Mouse (Mus musculus) forebrain, embryonic 10.5 days (tissue): ENCODE results near the gene Pum2. TPM values are rescaled to one million over a fixed set of nuclear protein-coding genes. Genes with fewer than 3 reads are reported as not detected.

Experiments used
- DNase-seq: peaks from one replicate; pipeline ENCODE4 v3.0.0-alpha.2; 2017; ENCODE audit warnings: low spot score; ENCODE audit errors: extremely low spot score
- H3K27ac ChIP-seq: fragments of 300-500 bp; sonication (generic); 2 replicates; pipeline ENCODE4 v1.5.1; 2016; ENCODE audit warnings: mild to moderate bottlenecking
- H3K27me3 ChIP-seq: fragments of 300-500 bp; sonication (generic); 2 replicates; pipeline ENCODE4 v1.6.1; 2016; ENCODE audit warnings: mild to moderate bottlenecking; ENCODE audit not compliant: poor library complexity, severe bottlenecking
- H3K36me3 ChIP-seq: fragments of 300-500 bp; sonication (generic); replicated peaks from 2 replicates; pipeline ENCODE4 v1.6.1; 2016; ENCODE audit warnings: mild to moderate bottlenecking, moderate library complexity
- H3K4me1 ChIP-seq: fragments of 300-500 bp; sonication (generic); 2 replicates; pipeline ENCODE4 v1.6.1; 2016
- H3K4me3 ChIP-seq: fragments of 300-500 bp; sonication (generic); 2 replicates; pipeline ENCODE4 v1.5.1; 2016; ENCODE audit warnings: mild to moderate bottlenecking, moderate library complexity
- H3K9me3 ChIP-seq: fragments of 300-500 bp; sonication (generic); 2 replicates; pipeline ENCODE4 v1.6.1; 2016; ENCODE audit warnings: mild to moderate bottlenecking, moderate library complexity
- WGBS: fragments of 180-500 bp; shearing (Covaris S2); methylation state at CpG from one replicate; pipeline ENCODE4 v1.1.7; 2016; 5-methylcytosine and 5-hydroxymethylcytosine counted together
- polyA plus RNA-seq: library from polyadenylated mRNA; unstranded; fragments of >200 nt; fragmentation: Nextera tagmentation; extraction: Ambion mirVana; gene quantifications from 2 replicates; pipeline ENCODE4 v1.2.1, GENCODE M21; 2016

The Pum2 gene
- polyA plus RNA-seq, 1 experiment from 2014 or later, result 76.2 TPM

DNA sequence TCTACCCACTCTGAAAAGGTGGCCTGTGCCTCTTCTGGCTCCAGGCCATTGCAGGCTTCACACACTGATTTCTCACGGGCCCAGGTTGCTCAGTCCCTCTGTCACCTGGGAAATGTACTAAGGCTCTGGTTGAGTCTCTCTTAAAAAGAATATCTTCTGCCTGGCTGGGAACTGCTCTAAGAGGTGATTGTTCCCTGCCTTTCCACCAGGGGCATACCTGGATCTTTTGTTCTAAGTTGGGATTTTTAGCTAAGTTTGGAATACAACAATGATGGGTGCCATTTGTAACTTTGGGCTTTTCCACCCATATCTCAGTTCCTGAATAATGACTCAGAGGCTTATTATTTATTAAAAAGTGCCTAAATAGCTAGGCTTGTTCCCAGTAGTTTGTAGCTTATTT, 53.0 kb downstream of the Pum2 start:
- Histone ChIP-seq H3K27ac (no peak overlapping the region), H3K9me3 (no peaks in the 10 kb centered on the region), H3K27me3 (no peaks in the 10 kb centered on the region), H3K36me3 (peaks cover 98% of the 10 kb centered on the region), H3K4me3 (no peak overlapping the region), H3K4me1 (no peaks in the 10 kb centered on the region)
- no peak for DNase-seq
- WGBS, result 73% methylated on average over 1 of the region's 1 CpGs

DNA sequence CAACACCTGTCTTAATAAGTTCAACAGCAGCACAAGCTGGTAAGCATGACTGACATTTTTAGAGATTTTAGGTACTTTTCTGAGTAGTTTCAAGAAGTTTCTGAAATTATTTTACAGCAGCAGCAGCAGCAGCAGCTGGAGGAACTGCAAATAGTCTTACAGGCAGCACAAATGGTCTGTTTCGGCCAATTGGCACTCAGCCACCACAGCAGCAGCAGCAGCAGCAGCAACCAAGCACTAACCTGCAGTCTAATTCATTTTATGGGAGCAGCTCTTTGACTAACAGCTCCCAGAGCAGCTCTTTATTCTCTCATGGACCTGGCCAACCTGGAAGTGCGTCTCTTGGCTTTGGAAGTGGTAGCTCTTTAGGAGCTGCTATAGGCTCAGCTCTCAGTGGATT, 54.8 kb downstream of the Pum2 start:
- Histone ChIP-seq H3K4me3 (no peak overlapping the region), H3K27me3 (no peaks in the 10 kb centered on the region), H3K27ac (no peak overlapping the region), H3K9me3 (no peaks in the 10 kb centered on the region), H3K36me3 (peaks cover 98% of the 10 kb centered on the region), H3K4me1 (no peaks in the 10 kb centered on the region)
- DNase-seq, result no peak
- 95% methylated on average over 2 of the region's 2 CpGs for WGBS

DNA sequence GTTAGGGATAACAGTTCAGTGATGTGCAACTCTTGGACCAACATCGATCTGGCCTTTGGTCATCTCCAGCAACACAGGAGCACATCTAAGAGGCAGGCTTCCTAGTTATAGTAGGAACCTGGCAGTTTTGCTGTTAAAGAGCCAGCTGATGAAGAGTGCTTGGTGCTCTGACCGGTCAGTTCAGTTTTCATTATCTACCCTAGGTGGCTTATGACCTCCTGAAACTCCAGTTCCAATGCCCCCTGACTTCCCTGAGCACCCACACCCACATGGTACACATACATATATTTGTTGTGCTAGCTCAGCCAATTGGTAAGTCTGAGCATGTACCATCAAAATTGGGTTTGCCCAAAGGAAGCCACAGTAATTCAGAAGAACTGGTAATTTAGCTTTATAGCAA, 79.7 kb downstream of the Pum2 start:
- Histone ChIP-seq H3K4me3 (no peak overlapping the region), H3K27ac (no peak overlapping the region), H3K4me1 (no peaks in the 10 kb centered on the region), H3K27me3 (no peaks in the 10 kb centered on the region), H3K9me3 (peaks cover 17% of the 10 kb centered on the region), H3K36me3 (peaks cover 96% of the 10 kb centered on the region)
- 99% methylated on average over 2 of the region's 2 CpGs for WGBS
- DNase-seq, result peak; percentile 11

DNA sequence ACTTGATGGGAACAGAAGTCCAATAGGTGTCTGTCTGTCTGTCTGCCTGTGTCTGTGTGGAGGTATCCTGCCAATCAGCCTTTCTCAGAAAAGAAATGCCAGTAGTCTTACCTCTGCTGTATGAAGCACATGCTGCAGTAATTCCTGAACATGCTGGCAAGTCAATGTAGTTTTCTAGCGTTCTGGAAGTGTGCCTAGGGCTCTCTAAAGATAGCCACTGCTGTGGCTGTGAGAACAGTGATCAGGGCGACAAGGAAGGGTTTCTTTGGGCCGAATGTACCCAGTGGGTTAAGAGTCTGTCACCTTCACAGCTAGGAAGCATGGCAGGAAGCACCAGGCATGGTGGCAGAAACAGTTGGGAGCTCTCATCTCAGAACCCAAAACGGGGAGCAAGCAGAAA, 80.2 kb downstream of the Pum2 start:
- Histone ChIP-seq H3K4me3 (no peak overlapping the region), H3K36me3 (peaks cover 91% of the 10 kb centered on the region), H3K27me3 (no peaks in the 10 kb centered on the region), H3K9me3 (peaks cover 17% of the 10 kb centered on the region), H3K4me1 (no peaks in the 10 kb centered on the region), H3K27ac (no peak overlapping the region)
- DNase-seq, result peak; percentile 11
- 88% methylated on average over 4 of the region's 4 CpGs for WGBS

DNA sequence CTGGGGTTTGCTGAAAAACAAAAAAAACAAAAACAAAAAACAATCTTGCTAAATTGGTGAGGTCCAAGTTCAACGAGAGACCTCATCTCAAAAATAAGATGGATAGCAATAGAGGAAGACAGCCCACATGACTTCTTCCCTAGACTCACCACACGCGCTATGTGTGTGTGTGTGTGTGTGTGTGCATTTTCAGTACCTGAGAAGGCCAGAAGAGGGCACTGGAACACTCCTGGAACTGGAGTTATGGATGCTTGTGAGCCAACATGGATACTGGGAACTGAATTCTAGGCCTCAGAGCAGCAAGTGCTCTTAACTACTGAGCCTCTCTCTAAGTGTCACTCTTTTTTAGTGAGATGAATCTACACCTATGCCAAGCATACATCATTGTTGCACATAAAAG, 84.1 kb downstream of the Pum2 start:
- H3K27me3 ChIP-seq, result no peaks in the 10 kb centered on the region
- peaks cover 53% of the 10 kb centered on the region for H3K36me3 ChIP-seq
- DNase-seq, result peak; percentile 14
- no peak overlapping the region for H3K4me3 ChIP-seq
- H3K9me3 ChIP-seq, result peaks cover 17% of the 10 kb centered on the region
- no peak overlapping the region for H3K27ac ChIP-seq
- H3K4me1 ChIP-seq, result 0 out of 2 replicates have a peak, but pooled peaks cover 3% of the 10 kb centered on the region
- WGBS, result 96% methylated on average over 3 of the region's 3 CpGs

DNA sequence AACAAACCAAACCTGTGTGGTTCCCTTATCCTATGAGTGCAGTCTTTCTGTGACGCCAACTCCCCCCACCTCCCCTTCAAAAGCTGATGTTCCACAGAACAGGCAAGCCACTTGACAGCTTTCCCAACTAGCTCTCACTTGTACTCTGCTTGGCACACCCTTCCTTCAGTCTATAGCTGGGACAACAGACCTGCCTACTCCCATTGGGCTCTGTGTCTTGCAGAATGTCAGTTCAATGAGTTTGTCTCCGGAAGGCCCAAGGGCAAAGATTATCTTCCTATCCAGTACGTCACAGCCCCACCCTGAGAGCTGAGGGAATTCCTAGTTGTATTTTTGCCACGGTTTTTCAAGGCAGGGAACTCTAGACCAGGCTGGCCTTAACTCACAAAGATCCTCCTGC, 85.2 kb downstream of the Pum2 start:
- Histone ChIP-seq H3K36me3 (peaks cover 42% of the 10 kb centered on the region), H3K9me3 (peaks cover 17% of the 10 kb centered on the region), H3K4me3 (no peak overlapping the region), H3K4me1 (0 out of 2 replicates have a peak, but pooled peaks cover 3% of the 10 kb centered on the region), H3K27ac (no peak overlapping the region), H3K27me3 (no peaks in the 10 kb centered on the region)
- DNase-seq, result peak; percentile 11
- 79% methylated on average over 4 of the region's 4 CpGs for WGBS

DNA sequence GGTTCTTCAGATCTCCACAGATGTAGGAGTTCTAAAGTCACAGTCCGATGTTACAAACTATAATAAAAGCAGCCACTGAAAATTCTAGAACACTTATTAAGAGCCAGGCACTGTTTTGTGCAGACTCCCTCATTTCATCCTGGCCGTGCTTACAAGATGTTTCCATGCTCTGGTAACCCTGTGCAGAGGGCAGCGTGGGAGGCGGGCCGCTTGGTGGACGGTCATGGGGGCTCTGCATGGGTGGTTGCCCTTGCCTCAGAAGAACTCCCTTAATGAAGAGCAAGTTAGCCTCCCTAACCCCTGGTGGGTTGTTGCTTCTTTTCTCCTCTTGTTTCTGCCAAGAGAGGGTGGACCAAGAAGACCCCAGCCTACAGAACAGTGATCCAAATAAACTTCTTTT, 85.8 kb downstream of the Pum2 start:
- H3K4me1 ChIP-seq, result 0 out of 2 replicates have a peak, but pooled peaks cover 3% of the 10 kb centered on the region
- H3K9me3 ChIP-seq, result peaks cover 17% of the 10 kb centered on the region
- no peak overlapping the region for H3K4me3 ChIP-seq
- no peak for DNase-seq
- peaks cover 36% of the 10 kb centered on the region for H3K36me3 ChIP-seq
- WGBS, result 90% methylated on average over 6 of the region's 6 CpGs
- H3K27me3 ChIP-seq, result no peaks in the 10 kb centered on the region
- no peak overlapping the region for H3K27ac ChIP-seq

DNA sequence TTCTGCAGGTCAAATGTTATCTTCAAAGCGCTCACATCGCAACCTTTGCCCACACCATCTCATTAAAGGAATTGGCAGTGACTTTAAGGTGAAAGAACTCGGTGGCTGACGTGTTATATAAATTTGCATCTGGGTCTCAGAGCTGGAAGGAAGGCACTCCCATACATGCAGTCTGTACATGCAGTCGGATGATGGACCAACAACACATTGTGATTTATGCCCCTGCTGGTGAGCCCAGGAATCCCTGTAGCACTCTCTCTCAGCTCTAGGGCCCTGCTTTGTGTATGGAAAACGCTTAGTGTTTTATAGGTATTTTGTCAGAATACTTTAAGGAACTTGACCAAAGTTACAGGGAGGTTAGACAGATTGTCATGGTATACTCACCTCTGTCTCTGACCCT, 86.6 kb downstream of the Pum2 start:
- DNase-seq, result no peak
- no peaks in the 10 kb centered on the region for H3K27me3 ChIP-seq
- 89% methylated on average over 6 of the region's 6 CpGs for WGBS

DNA sequence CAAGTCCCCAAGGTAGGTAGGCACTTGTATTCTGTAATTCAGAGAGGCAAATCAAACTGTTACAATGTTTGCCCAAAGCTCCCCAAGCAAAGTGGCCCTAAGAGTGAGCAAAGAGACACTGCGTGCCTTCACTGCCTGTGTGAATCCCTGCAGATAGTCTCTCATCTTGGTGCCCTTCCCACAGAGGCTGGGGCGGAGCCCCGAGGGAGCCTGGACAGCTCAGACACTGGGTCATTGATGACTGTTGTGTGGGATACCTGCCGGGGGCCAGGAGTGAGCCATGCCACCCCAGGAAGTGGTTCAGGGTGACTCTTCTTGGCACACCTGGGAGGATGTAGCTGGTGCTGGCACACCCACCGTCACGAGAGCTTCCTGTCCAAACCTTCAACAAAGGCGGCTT, 87.1 kb downstream of the Pum2 start:
- peaks cover 23% of the 10 kb centered on the region for H3K36me3 ChIP-seq
- H3K27ac ChIP-seq, result no peak overlapping the region
- no peak overlapping the region for H3K4me3 ChIP-seq
- peak; percentile 13 for DNase-seq
- H3K9me3 ChIP-seq, result peaks cover 17% of the 10 kb centered on the region
- H3K4me1 ChIP-seq, result 0 out of 2 replicates have a peak, but pooled peaks cover 3% of the 10 kb centered on the region
- 82% methylated on average over 7 of the region's 7 CpGs for WGBS
- no peaks in the 10 kb centered on the region for H3K27me3 ChIP-seq

More for the DNA sequence above, 86.6 kb downstream of the Pum2 start:
- H3K4me1 ChIP-seq, result 0 out of 2 replicates have a peak, but pooled peaks cover 3% of the 10 kb centered on the region
- H3K4me3 ChIP-seq, result no peak overlapping the region
- H3K9me3 ChIP-seq, result peaks cover 17% of the 10 kb centered on the region
- no peak overlapping the region for H3K27ac ChIP-seq
- peaks cover 28% of the 10 kb centered on the region for H3K36me3 ChIP-seq

DNA sequence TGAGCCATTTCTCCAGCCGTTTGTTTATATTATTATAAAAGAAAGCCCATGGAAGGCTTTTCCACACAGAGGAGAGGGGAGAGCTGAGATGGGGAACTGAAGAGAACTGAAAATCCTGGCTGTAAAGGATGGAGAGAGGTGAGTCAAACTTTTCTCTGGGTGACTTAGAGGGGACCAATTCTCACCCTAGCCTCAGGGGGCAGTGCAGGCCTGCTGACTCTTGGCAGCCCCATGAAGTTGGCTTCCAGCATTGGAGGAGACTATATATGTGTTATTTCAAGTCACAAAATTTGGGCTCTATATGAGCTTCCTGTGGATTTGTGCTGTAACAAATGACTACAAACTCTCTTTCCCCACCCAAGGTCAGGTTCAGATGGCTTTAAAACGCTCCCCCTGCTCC, 88.7 kb downstream of the Pum2 start:
- Histone ChIP-seq H3K9me3 (peaks cover 6% of the 10 kb centered on the region), H3K36me3 (peaks cover 7% of the 10 kb centered on the region), H3K4me3 (no peak overlapping the region), H3K27me3 (no peaks in the 10 kb centered on the region), H3K27ac (no peak overlapping the region), H3K4me1 (0 out of 2 replicates have a peak, but pooled peaks cover 3% of the 10 kb centered on the region)
- DNase-seq, result no peak
- WGBS, result 86% methylated on average over 2 of the region's 2 CpGs

DNA sequence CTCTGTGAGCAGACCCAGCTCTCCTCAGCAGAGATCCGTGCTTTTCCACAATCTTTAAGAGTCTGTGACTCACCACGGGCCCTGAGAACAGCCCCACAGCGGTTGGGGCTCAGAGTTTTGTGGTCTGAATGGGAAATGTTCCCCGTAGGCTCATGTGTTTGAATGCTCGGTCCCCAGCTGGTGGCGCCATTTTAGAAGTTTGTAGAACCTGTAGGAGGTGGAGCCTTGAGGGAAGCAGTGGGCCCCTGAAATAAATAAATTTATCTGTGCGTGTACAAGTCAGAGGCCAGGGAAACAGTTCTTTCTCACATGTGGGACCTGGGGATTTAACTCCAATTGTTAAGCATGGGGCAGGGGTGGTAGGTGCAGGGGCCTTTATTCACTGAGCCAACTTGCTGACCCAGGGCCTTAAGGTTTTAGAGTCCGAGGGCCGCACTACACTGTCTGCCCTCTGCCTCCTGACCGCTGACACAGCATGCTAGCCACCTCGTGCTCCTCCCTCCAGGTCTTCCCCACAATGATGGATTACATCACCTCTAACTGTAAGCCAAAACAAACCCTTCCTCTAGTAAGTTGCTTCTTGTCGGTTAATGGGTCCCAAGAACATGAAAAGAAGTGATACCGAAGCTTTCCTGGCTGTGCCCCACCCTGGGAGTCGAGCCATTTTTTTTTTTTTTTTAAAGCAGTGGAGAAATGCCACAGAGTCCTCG, 90.4 kb downstream of the Pum2 start:
- 88% methylated on average over 15 of the region's 15 CpGs for WGBS
- DNase-seq, result no peak
- Histone ChIP-seq H3K9me3 (no peaks in the 10 kb centered on the region), H3K36me3 (no peaks in the 10 kb centered on the region), H3K27me3 (no peaks in the 10 kb centered on the region), H3K27ac (no peak overlapping the region), H3K4me1 (0 out of 2 replicates have a peak, but pooled peaks cover 3% of the 10 kb centered on the region), H3K4me3 (no peak overlapping the region)

DNA sequence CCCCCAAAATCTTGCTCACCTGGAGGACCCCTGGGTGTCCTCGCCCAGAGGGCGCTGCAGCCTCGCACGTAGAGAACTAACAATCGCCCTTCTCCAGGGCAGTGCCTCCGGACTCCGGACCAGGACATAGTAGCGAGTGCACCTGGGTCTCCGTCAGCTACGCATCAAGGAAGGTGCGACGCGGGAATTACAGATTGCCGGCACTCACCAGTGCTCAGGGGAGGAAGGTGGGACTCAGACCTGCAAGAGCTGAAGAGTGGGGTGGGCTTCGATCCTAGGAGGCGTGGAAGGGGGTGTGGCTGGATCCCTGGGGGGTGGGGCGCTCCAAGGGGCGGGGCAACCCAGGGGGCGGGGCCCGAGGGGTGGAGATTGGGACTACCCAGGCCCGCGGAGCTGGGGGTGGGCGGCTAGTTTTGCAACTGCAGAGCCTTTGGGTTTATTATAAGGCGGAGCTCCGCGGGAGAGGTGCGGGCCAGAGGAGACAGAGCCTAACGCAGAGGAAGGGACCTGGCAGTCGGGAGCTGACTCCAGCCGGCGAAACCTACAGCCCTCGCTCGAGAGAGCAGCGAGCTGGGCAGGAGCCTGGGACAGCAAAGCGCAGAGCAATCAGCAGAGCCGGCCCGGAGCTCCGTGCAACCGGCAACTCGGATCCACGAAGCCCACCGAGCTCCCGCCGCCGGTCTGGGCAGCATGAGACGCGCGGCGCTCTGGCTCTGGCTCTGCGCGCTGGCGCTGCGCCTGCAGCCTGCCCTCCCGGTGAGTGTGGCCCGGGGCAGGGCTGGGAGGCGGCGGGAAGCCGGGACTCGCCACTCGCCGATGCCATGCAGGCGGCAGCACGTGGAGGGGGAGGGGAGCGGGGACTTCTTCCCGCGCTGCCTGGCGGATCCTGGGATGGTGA, 97.3 kb downstream of the Pum2 start, which contains the start of gene Sdc1:
TSS of gene Sdc1 (plus strand) at position 378 of the 898 bp plus-strand sequence.
- under 1% methylated on average over 67 of the region's 67 CpGs for WGBS
- peak within 1 kb of the TSS; percentile 97 for H3K27ac ChIP-seq
- H3K36me3 ChIP-seq, result peaks cover 11% of the 10 kb centered on the region
- DNase-seq, result peak; percentile 94
- peaks cover 3% of the 10 kb centered on the region; the same call in 1 of the 2 replicates for H3K27me3 ChIP-seq
- peaks cover 42% of the 10 kb centered on the region for H3K4me1 ChIP-seq
- H3K9me3 ChIP-seq, result no peaks in the 10 kb centered on the region
- peak within 1 kb of the TSS; percentile 96 for H3K4me3 ChIP-seq
